Mouse (Mus musculus) bone marrow, adult 2 months (tissue): ENCODE data around the gene Tdrd7.

Source experiments
- CTCF ChIP-seq: fragments of 200-500 bp; IDR thresholded peaks from 2 replicates; pipeline ENCODE4 v1.5.1; 2011; ENCODE audit warnings: low read length, control low read depth; ENCODE audit not compliant: control insufficient read depth, insufficient read depth
- POLR2A ChIP-seq: fragments of 200-500 bp; IDR thresholded peaks from 2 replicates; pipeline ENCODE4 v1.6.1; 2011; ENCODE audit warnings: low read depth, mild to moderate bottlenecking, control low read depth, low read length, borderline replicate concordance; ENCODE audit not compliant: control insufficient read depth

- TF ChIP-seq CTCF (no peak), POLR2A (no peak)
These were observed 111.8 kb downstream of the Tdrd7 start for GRCm38 (mm10) chr4:46076892-46077291.
